Mouse (Mus musculus) layer of hippocampus, adult 8-10 months (tissue): ENCODE results near the gene Gkn2. TPM values are rescaled to one million over a fixed set of nuclear protein-coding genes. Genes with fewer than 3 reads are reported as not detected.
A peak's percentile ranks its signal among the peaks of the same experiment; 100 is the strongest.

Experiments
- DNase-seq, 2 experiments: peaks; one replicate each; pipeline ENCODE4 v3.0.0; 2022; ENCODE audit warnings: low spot score in 2 of 2
- total RNA-seq, 4 experiments: library from RNA; stranded (reverse); gene quantifications; 2 replicates each; pipeline ENCODE4 v1.2.4; 2022

Gene Gkn2
- not detected for total RNA-seq

GRCm38 (mm10) chr6:87373057-87373456 is at the start of gene Gkn2:
Gkn2 (plus strand) TSS chr6:87373357.
- DNase-seq: no peak

- peak in 1 of 2 experiments; percentile 32 for DNase-seq
Measured at GRCm38 (mm10) chr6:87323381-87323780, 49.8 kb upstream of the Gkn2 start.

GRCm38 (mm10) chr6:87326932-87327331 is 46.2 kb upstream of the Gkn2 start:
- no peak for DNase-seq

GRCm38 (mm10) chr6:87328265-87329173 is 44.6 kb upstream of the Gkn2 start:
- DNase-seq: no peak

GRCm38 (mm10) chr6:87332380-87332779 is 40.8 kb upstream of the Gkn2 start:
- no peak for DNase-seq

- peak in 1 of 2 experiments; percentile 16 for DNase-seq
Measured at GRCm38 (mm10) chr6:87334361-87335090, 38.6 kb upstream of the Gkn2 start.

- DNase-seq: peak in 1 of 2 experiments; percentile 42
Measured at GRCm38 (mm10) chr6:87335091-87335934, 37.8 kb upstream of the Gkn2 start, which contains the start of gene Antxr1. Antxr1 (minus strand) TSS chr6:87335821.

GRCm38 (mm10) chr6:87335935-87336295 is 37.2 kb upstream of the Gkn2 start:
- no peak for DNase-seq

- DNase-seq: no peak
Measured at GRCm38 (mm10) chr6:87350829-87351228, 22.3 kb upstream of the Gkn2 start, which contains the start of gene Gkn1. Gkn1 (minus strand) TSS chr6:87350942.

GRCm38 (mm10) chr6:87354441-87354840 is 18.7 kb upstream of the Gkn2 start:
- DNase-seq: peak in 1 of 2 experiments; percentile 18

GRCm38 (mm10) chr6:87369223-87369622 is 3.9 kb upstream of the Gkn2 start:
- DNase-seq: no peak

- DNase-seq: peak in 1 of 2 experiments; percentile 7
Measured at GRCm38 (mm10) chr6:87383926-87384691, 11.0 kb downstream of the Gkn2 start.

- no peak for DNase-seq
Measured at GRCm38 (mm10) chr6:87384761-87385160, 11.6 kb downstream of the Gkn2 start.

GRCm38 (mm10) chr6:87386203-87386602 is 13.0 kb downstream of the Gkn2 start:
- peak; percentile 54 to 77 for DNase-seq

- DNase-seq: no peak
Measured at GRCm38 (mm10) chr6:87386681-87387080, 13.5 kb downstream of the Gkn2 start.

- no peak for DNase-seq
Measured at GRCm38 (mm10) chr6:87388877-87389276, 15.7 kb downstream of the Gkn2 start, which contains the start of gene Gkn3. Gkn3 (minus strand) TSS chr6:87388935.

GRCm38 (mm10) chr6:87389455-87389989 is 16.4 kb downstream of the Gkn2 start:
- no peak for DNase-seq

- no peak for DNase-seq
Measured at GRCm38 (mm10) chr6:87393466-87394205, 20.5 kb downstream of the Gkn2 start.

- no peak for DNase-seq
Measured at GRCm38 (mm10) chr6:87394783-87395182, 21.6 kb downstream of the Gkn2 start.
